Mouse (Mus musculus): ENCODE data around the gene Gm11939. TPM values are rescaled to one million over a fixed set of nuclear protein-coding genes. Genes with fewer than 3 reads are reported as not detected.

Gm11939 gene
- polyA plus RNA-seq, 1 experiment from 2014 or later = not detected

DNA sequence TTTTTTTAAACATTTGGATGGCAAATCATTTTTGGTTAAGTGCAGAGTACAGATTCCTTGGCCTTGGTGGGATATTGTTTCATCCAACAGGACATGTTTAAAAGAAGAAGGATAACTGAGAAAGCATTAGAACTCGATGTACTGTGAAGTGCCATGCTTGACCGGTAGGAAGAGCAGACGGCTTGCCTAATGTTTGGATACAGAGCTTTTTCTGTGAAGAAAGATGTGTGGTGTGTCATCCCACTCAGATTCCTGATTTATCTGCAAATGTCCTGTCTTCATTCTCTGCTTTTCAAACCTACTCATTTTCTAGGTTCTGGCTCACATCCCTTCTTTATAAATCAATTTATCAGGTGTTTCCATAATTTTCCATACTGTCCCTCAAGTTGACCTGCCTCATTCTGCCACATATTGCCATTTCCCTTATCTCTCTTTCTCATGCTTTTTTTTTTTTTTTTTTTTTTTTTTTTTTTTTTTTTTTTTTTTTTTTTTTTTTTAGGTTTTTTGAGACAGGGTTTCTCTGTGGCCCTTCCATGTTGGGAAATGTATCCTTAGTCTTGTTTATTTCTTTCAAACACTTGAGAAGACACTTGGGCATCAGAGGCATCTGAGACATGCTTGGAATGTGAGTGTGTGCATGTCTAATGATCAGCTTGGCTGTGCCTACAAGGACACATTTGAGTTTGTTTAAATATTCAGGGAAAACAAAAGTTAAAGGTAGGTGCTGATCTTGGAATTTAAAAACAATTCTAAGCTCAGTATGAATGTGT, 1.1 kb downstream of the Gm11939 start:
- Histone ChIP-seq H3K27ac (replicated peaks) (no peak overlapping the region), H3K9me3 (no peaks in the 10 kb centered on the region), H3K36me3 (no peaks in the 10 kb centered on the region), H3K4me1 (no peaks in the 10 kb centered on the region), H3K27me3 (no peaks in the 10 kb centered on the region), H3K9ac (replicated peaks) (no peak overlapping the region), H3K4me2 (replicated peaks) (no peak overlapping the region), H3K4me3 (no peak overlapping the region)
- WGBS = 84% methylated on average over 3 of the region's 3 CpGs
- ATAC-seq (ENCODE audit: low FRiP score, low read depth) = no peak

DNA sequence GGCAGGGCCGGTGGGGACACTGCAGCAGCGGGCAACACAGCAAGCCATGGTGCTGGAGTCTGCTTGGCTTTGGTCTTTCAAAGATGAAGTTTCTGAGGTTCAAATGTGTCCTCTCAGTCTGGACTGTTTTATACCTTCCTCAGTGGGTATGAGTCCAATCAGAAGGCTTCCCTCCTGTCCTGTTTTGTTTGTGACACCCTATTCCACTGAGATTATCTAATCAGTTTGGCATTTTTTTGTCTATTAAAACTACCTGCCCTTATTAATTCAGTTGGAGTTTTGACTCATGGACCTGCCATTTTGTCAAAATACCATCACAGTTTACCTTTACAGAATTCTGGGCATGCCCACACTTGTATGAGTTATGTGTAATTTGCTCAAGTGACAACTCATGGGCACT, 2.5 kb downstream of the Gm11939 start, which contains the start of gene Krtap3-2:
Gene Krtap3-2 (minus strand): TSS at position 101 of the 400 bp plus-strand sequence.
- H3K4me1 ChIP-seq = no peaks in the 10 kb centered on the region
- H3K9ac ChIP-seq (replicated peaks) = no peak within 1 kb of the TSS
- H3K9me3 ChIP-seq = no peaks in the 10 kb centered on the region
- H3K4me2 ChIP-seq (replicated peaks) = no peak within 1 kb of the TSS
- WGBS = 88% methylated on average over 2 of the region's 2 CpGs
- no peaks in the 10 kb centered on the region for H3K36me3 ChIP-seq
- ATAC-seq (ENCODE audit: low FRiP score, low read depth) = no peak
- no peak within 1 kb of the TSS for H3K4me3 ChIP-seq
- no peaks in the 10 kb centered on the region for H3K27me3 ChIP-seq
- H3K27ac ChIP-seq (replicated peaks) = no peak within 1 kb of the TSS

DNA sequence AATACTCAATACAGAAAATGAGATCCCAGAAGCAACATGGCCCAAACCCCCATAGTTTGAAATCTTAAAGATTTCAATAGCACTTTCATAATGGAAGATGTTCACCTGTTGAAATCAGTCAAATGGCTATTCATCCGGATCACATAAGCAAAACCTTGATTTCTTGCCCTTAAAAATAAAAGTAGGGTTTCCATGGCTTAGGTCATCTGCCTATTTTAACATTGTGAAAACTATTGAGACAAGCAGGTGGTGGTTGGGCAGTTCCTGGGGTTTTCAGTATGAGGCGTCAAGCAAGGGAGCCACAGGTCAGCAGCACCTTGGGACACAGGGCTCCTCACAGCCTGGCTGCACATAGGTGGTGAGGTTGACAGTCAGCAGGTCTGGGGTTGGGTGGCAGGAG, 3.1 kb downstream of the Gm11939 start:
- Histone ChIP-seq H3K9ac (replicated peaks) (no peak overlapping the region), H3K4me1 (no peaks in the 10 kb centered on the region), H3K4me3 (no peak overlapping the region), H3K9me3 (no peaks in the 10 kb centered on the region), H3K27ac (replicated peaks) (no peak overlapping the region), H3K4me2 (replicated peaks) (no peak overlapping the region), H3K27me3 (no peaks in the 10 kb centered on the region), H3K36me3 (no peaks in the 10 kb centered on the region)
- ATAC-seq (ENCODE audit: low FRiP score, low read depth) = no peak
- WGBS = 86% methylated on average over 2 of the region's 2 CpGs

DNA sequence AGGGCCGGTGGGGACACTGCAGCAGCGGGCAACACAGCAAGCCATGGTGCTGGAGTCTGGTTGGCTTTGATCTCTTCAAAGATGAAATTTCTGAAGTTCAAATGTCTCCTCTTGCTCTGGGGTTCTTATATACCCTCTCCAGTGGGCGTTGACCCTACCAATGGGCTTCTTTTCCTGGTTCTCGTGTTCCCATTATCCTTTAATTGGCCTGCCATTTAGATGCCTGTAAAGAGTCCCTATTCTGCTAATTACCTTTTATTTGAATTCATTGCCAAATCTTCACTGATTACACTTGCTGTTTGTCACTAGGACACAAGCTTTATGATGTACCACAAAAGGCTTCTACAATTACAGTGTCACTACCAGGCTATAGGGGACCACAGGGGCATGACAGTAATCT, 8.5 kb downstream of the Gm11939 start, which contains the start of gene Krtap3-3:
Gene Krtap3-3 (minus strand): TSS at position 101 of the 400 bp plus-strand sequence.
- H3K4me1 ChIP-seq = no peaks in the 10 kb centered on the region
- H3K9me3 ChIP-seq = no peaks in the 10 kb centered on the region
- no peaks in the 10 kb centered on the region for H3K36me3 ChIP-seq
- 73% methylated on average over 4 of the region's 4 CpGs for WGBS
- H3K27ac ChIP-seq (replicated peaks) = no peak within 1 kb of the TSS
- no peak within 1 kb of the TSS for H3K9ac ChIP-seq (replicated peaks)
- no peak within 1 kb of the TSS for H3K4me2 ChIP-seq (replicated peaks)
- ATAC-seq (ENCODE audit: low FRiP score, low read depth) = no peak
- H3K4me3 ChIP-seq = no peak within 1 kb of the TSS
- no peaks in the 10 kb centered on the region for H3K27me3 ChIP-seq

DNA sequence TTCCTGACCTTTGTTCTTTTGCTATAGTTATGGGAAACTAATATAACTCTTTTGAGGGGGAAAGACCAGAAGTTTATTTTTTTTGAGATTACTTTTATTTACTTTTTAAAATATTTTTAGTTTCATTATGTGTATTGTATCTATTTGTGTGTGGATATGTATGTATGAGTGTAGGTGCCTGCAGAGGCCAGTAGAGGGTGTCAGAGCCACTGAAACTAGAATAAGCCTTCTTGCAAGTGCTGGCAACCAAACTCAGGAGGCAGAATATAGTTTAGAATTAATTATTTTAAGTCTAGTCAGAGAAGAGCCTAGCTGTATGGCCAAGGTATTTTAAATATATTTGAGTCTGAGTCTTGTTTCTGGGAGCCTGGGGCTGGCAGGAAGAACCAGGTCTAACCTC, 11.4 kb downstream of the Gm11939 start:
- no peaks in the 10 kb centered on the region for H3K27me3 ChIP-seq
- no peaks in the 10 kb centered on the region for H3K9me3 ChIP-seq
- no peak for ATAC-seq (ENCODE audit: low FRiP score, low read depth)
- H3K36me3 ChIP-seq = no peaks in the 10 kb centered on the region
- H3K9ac ChIP-seq (replicated peaks) = no peak overlapping the region
- no peaks in the 10 kb centered on the region for H3K4me1 ChIP-seq
- H3K4me3 ChIP-seq = no peak overlapping the region
- H3K4me2 ChIP-seq (replicated peaks) = no peak overlapping the region
- no peak overlapping the region for H3K27ac ChIP-seq (replicated peaks)

DNA sequence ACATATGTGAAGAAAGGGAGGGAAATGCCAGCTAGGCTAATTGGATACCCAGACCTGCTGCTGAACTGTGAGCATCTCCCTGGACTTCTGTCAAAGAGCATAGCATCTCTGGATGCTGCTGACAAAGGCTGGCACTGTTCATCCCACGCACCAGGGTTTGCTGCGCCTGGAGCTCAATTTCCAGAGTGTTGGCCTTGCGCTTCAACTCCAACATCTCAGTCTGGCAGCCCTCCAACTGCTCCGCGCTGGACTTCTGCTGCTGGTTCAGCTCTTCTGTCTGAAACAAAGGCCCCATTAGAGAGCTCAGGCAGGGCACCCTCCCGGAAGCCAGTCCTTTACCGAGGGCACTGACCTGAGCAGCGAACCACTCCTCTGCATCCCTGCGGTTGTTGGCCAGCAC, 19.5 kb downstream of the Gm11939 start:
- WGBS = 75% methylated on average over 9 of the region's 9 CpGs
- Histone ChIP-seq H3K36me3 (no peaks in the 10 kb centered on the region), H3K4me1 (0 out of 2 replicates have a peak, but pooled peaks cover 7% of the 10 kb centered on the region), H3K9ac (replicated peaks) (no peak overlapping the region), H3K27ac (replicated peaks) (no peak overlapping the region), H3K4me2 (replicated peaks) (no peak overlapping the region), H3K4me3 (no peak overlapping the region), H3K9me3 (no peaks in the 10 kb centered on the region), H3K27me3 (no peaks in the 10 kb centered on the region)
- no peak for ATAC-seq (ENCODE audit: low FRiP score, low read depth)

DNA sequence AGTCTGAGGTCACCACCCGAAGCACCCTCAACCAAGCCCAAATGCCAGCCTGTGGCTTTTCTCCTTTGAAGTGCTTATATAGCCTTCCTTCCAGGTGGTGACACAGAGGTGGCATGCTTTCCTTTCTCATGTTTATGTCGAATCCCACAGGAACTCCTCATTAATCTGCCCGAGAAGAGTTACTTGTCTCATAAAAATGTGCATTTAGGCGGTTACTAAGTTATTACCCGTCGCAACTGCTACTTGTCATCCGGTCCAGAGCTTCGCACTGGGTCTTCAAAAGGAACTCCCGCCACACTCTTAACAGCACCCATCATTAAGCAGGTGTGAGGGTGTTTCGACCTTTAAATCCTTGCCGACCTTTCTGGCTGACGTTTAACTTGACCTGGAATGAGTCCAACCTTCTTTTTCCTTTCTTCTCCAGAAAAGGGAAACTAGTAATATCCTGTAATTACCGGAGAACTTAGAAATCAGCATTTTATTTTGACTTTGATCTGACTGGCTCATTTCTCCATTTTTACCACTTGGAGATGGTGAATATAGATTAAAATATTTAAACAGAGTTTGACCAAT, 37.9 kb downstream of the Gm11939 start, which contains the start of gene Krt39:
Gene Krt39 (minus strand): TSS at position 51 of the 573 bp plus-strand sequence.
- Histone ChIP-seq H3K27me3 (no peaks in the 10 kb centered on the region), H3K36me3 (no peaks in the 10 kb centered on the region), H3K9ac (replicated peaks) (no peak within 1 kb of the TSS), H3K4me3 (no peak within 1 kb of the TSS), H3K4me1 (no peaks in the 10 kb centered on the region), H3K27ac (replicated peaks) (no peak within 1 kb of the TSS), H3K4me2 (replicated peaks) (no peak within 1 kb of the TSS), H3K9me3 (no peaks in the 10 kb centered on the region)
- ATAC-seq (ENCODE audit: low FRiP score, low read depth) = no peak
- WGBS = 94% methylated on average over 13 of the region's 13 CpGs

DNA sequence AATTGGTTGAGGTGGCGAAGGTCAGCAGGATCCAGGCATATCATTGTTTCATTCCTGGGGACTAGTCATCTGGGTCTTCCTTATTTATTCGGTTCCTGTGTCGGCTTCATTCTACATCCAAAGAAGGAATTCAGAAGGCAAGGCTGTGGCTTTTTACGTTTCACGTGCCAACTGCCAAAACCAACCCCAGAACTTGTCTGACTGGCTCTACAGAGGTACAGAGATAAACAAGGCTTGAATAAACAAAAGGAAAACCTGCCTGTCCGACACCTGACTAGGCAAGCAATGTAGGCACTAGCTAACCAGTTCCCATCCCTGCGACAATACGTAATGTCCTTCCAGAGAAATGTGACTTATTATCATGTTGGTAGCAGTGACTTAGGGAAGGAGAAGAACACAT, 45.2 kb downstream of the Gm11939 start:
- 85% methylated on average over 8 of the region's 8 CpGs for WGBS
- Histone ChIP-seq H3K9ac (replicated peaks) (no peak overlapping the region), H3K27me3 (no peaks in the 10 kb centered on the region), H3K4me3 (no peak overlapping the region), H3K4me2 (replicated peaks) (no peak overlapping the region), H3K4me1 (no peaks in the 10 kb centered on the region), H3K36me3 (no peaks in the 10 kb centered on the region), H3K9me3 (no peaks in the 10 kb centered on the region), H3K27ac (replicated peaks) (no peak overlapping the region)
- ATAC-seq (ENCODE audit: low FRiP score, low read depth) = no peak

Other genes starting within 250 kb of the Gm11939 start
- gene Krt25, start 236.5 kb downstream of the Gm11939 start, polyA plus RNA-seq (2016; fragmentation: Nextera tagmentation; extraction: Ambion mirVana) = not detected in 2 replicates
- gene Krt26, start 221.5 kb downstream of the Gm11939 start, polyA plus RNA-seq (2016; fragmentation: Nextera tagmentation; extraction: Ambion mirVana) = 0.21 and 0.48 TPM in 2 replicates
- gene Krt27, start 208.4 kb downstream of the Gm11939 start, polyA plus RNA-seq (2016; fragmentation: Nextera tagmentation; extraction: Ambion mirVana) = not detected in 2 replicates
- 0.42 TPM in 1 of 2 replicates, not detected in the other for gene Krt28, start 184.6 kb downstream of the Gm11939 start, polyA plus RNA-seq (2016; fragmentation: Nextera tagmentation; extraction: Ambion mirVana)
- gene Krt10, start 170.1 kb downstream of the Gm11939 start, polyA plus RNA-seq (2016; fragmentation: Nextera tagmentation; extraction: Ambion mirVana) = 35.9 and 37.2 TPM in 2 replicates
- gene Krt12, start 137.2 kb downstream of the Gm11939 start, polyA plus RNA-seq (2016; fragmentation: Nextera tagmentation; extraction: Ambion mirVana) = not detected in 2 replicates
- 0.09 and 0.20 TPM in 2 replicates for gene Krt20, start 121.3 kb downstream of the Gm11939 start, polyA plus RNA-seq (2016; fragmentation: Nextera tagmentation; extraction: Ambion mirVana)
- gene Krt23, start 66.3 kb downstream of the Gm11939 start, polyA plus RNA-seq (2016; fragmentation: Nextera tagmentation; extraction: Ambion mirVana) = not detected in 2 replicates
- not detected in 2 replicates for gene Krt39, start 38.1 kb downstream of the Gm11939 start, polyA plus RNA-seq (2016; fragmentation: Nextera tagmentation; extraction: Ambion mirVana)
- not detected in 2 replicates for gene Krt40, start 16.3 kb downstream of the Gm11939 start, polyA plus RNA-seq (2016; fragmentation: Nextera tagmentation; extraction: Ambion mirVana)
- gene Krtap3-3, start 8.6 kb downstream of the Gm11939 start, polyA plus RNA-seq (2016; fragmentation: Nextera tagmentation; extraction: Ambion mirVana) = not detected in 2 replicates
- not detected in 2 replicates for gene Krtap3-2, start 2.6 kb downstream of the Gm11939 start, polyA plus RNA-seq (2016; fragmentation: Nextera tagmentation; extraction: Ambion mirVana)
- not detected in 2 replicates for gene Krtap3-1, start 7.2 kb upstream of the Gm11939 start, polyA plus RNA-seq (2016; fragmentation: Nextera tagmentation; extraction: Ambion mirVana)
- gene Krtap1-5, start 21.6 kb upstream of the Gm11939 start, polyA plus RNA-seq (2016; fragmentation: Nextera tagmentation; extraction: Ambion mirVana) = not detected in 2 replicates
- gene Krtap1-4, start 24.2 kb upstream of the Gm11939 start, polyA plus RNA-seq (2016; fragmentation: Nextera tagmentation; extraction: Ambion mirVana) = not detected in 2 replicates
- gene Krtap1-3, start 31.9 kb upstream of the Gm11939 start, polyA plus RNA-seq (2016; fragmentation: Nextera tagmentation; extraction: Ambion mirVana) = not detected in 2 replicates
- not detected in 2 replicates for gene Krtap9-3, start 38.6 kb upstream of the Gm11939 start, polyA plus RNA-seq (2016; fragmentation: Nextera tagmentation; extraction: Ambion mirVana)
- gene Gm11938, start 43.8 kb upstream of the Gm11939 start, polyA plus RNA-seq (2016; fragmentation: Nextera tagmentation; extraction: Ambion mirVana) = not detected in 2 replicates
- not detected in 2 replicates for gene Gm11937, start 50.7 kb upstream of the Gm11939 start, polyA plus RNA-seq (2016; fragmentation: Nextera tagmentation; extraction: Ambion mirVana)
- gene Krtap2-4, start 55.4 kb upstream of the Gm11939 start, polyA plus RNA-seq (2016; fragmentation: Nextera tagmentation; extraction: Ambion mirVana) = not detected in 2 replicates
- gene Gm11562, start 61.0 kb upstream of the Gm11939 start, polyA plus RNA-seq (2016; fragmentation: Nextera tagmentation; extraction: Ambion mirVana) = not detected in 2 replicates
- gene Krtap4-1, start 68.8 kb upstream of the Gm11939 start, polyA plus RNA-seq (2016; fragmentation: Nextera tagmentation; extraction: Ambion mirVana) = not detected in 2 replicates
- gene Krtap4-2, start 75.6 kb upstream of the Gm11939 start, polyA plus RNA-seq (2016; fragmentation: Nextera tagmentation; extraction: Ambion mirVana) = not detected in 2 replicates
- not detected in 2 replicates for gene Krtap4-7, start 84.6 kb upstream of the Gm11939 start, polyA plus RNA-seq (2016; fragmentation: Nextera tagmentation; extraction: Ambion mirVana)
- gene Gm11555, start 90.8 kb upstream of the Gm11939 start, polyA plus RNA-seq (2016; fragmentation: Nextera tagmentation; extraction: Ambion mirVana) = not detected in 2 replicates
- gene Gm11563, start 99.5 kb upstream of the Gm11939 start, polyA plus RNA-seq (2016; fragmentation: Nextera tagmentation; extraction: Ambion mirVana) = not detected in 2 replicates
- gene Krtap4-6, start 106.5 kb upstream of the Gm11939 start, polyA plus RNA-seq (2016; fragmentation: Nextera tagmentation; extraction: Ambion mirVana) = not detected in 2 replicates
- not detected in 2 replicates for gene Gm14190, start 131.3 kb upstream of the Gm11939 start, polyA plus RNA-seq (2016; fragmentation: Nextera tagmentation; extraction: Ambion mirVana)
- not detected in 2 replicates for gene Gm14180, start 174.8 kb upstream of the Gm11939 start, polyA plus RNA-seq (2016; fragmentation: Nextera tagmentation; extraction: Ambion mirVana)
- not detected in 2 replicates for gene Gm11595, start 213.4 kb upstream of the Gm11939 start, polyA plus RNA-seq (2016; fragmentation: Nextera tagmentation; extraction: Ambion mirVana)
- gene Krtap4-8, start 221.2 kb upstream of the Gm11939 start, polyA plus RNA-seq (2016; fragmentation: Nextera tagmentation; extraction: Ambion mirVana) = not detected in 2 replicates
- gene Krtap4-9, start 225.7 kb upstream of the Gm11939 start, polyA plus RNA-seq (2016; fragmentation: Nextera tagmentation; extraction: Ambion mirVana) = not detected in 2 replicates
- gene Gm11596, start 234.0 kb upstream of the Gm11939 start, polyA plus RNA-seq (2016; fragmentation: Nextera tagmentation; extraction: Ambion mirVana) = not detected in 2 replicates
- not detected in 2 replicates for gene Gm11569, start 239.5 kb upstream of the Gm11939 start, polyA plus RNA-seq (2016; fragmentation: Nextera tagmentation; extraction: Ambion mirVana)
- gene Gm11554, start 245.0 kb upstream of the Gm11939 start, polyA plus RNA-seq (2016; fragmentation: Nextera tagmentation; extraction: Ambion mirVana) = not detected in 2 replicates